Mouse (Mus musculus): ENCODE data around the gene Serpinb3b.
"Not testable (repeated sequence)": the region's sequence is repeated elsewhere in the genome, so short reads cannot be mapped to it uniquely, and the experiment has no call there.

Serpinb3b gene

GRCm38 (mm10) chr1:107278261-107278660 lies at the start of gene Serpinb3b, which contains the start of gene Serpinb3c:
Serpinb3b (minus strand) TSS chr1:107278361.
Serpinb3c (minus strand) TSS chr1:107278371.
- not testable (repeated sequence) for DNase-seq (ENCODE audit: low read depth in 2 of 2, low spot score in 2 of 2)

DNA sequence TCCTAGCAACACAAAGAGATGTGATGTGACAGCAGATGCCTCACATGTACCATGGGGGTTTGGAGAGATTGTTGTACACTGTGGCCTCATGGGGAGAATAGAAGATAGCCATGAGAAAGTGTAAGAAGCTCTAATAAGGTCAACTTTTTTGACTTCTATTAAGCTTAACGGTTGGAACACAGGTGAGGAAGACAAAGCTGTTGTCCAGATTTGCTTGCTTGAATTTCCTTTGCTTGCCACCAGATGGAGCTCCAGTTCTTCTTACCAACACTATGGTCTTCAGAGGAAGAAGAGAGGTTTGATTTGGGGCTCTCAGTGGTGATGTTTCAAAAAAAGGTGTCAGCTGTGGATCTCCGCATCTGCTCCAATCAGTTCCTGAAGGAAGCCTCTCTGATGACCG lies 35.0 kb downstream of the Serpinb3b start:
- not testable (repeated sequence) for DNase-seq (ENCODE audit: low read depth in 2 of 2, low spot score in 2 of 2)

GRCm38 (mm10) chr1:107217276-107217675 lies 60.9 kb downstream of the Serpinb3b start:
- DNase-seq (ENCODE audit: low read depth in 2 of 2, low spot score in 2 of 2), result not testable (repeated sequence)

GRCm38 (mm10) chr1:107127453-107127852 lies 150.7 kb downstream of the Serpinb3b start:
- DNase-seq (ENCODE audit: low read depth in 2 of 2, low spot score in 2 of 2), result not testable (repeated sequence)

Measured in CD8-positive naive resting alpha-beta T cell, adult 2 months (primary cell).